Mouse (Mus musculus) cerebellum, adult 9-11 months (tissue): ENCODE data around the gene Dpf2.
"Not testable (repeated sequence)": the region's sequence is repeated elsewhere in the genome, so short reads cannot be mapped to it uniquely, and the experiment has no call there.

ENCODE experiments used
- DNase-seq: peaks from one replicate; pipeline ENCODE4 v3.0.0; 2022

The Dpf2 gene

GRCm38 (mm10) chr19:5891521-5892258 is 21.1 kb downstream of the Dpf2 start:
- DNase-seq: no peak

GRCm38 (mm10) chr19:5889211-5889610 is 23.6 kb downstream of the Dpf2 start:
- no peak for DNase-seq

DNA sequence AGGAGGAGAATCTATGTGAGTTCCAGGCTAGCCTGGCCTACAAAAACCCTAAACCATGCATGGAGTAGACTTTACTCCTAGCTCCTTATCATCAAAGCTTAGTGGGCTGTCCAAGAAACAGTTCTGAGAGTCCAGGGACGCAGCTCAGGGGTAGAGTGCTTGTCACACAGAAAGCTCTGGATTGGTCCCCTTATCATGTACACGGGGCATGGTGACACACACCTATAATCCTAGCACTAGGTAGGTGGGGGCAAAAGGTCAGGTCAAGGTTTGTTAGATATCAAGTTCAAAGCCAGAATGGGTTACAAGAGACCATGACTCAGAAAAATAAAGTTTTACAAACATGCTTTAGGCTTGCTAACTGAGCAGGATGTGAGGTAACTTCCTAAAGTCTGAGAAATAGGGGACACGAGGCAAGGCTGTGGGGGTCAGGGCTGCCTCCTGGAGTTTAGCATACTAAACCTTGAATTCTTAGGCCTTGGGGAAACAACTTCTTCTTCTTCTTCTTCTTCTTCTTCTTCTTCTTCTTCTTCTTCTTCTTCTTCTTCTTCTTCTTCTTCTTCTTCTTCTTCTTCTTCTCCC is 25.5 kb downstream of the Dpf2 start:
- no peak for DNase-seq

DNA sequence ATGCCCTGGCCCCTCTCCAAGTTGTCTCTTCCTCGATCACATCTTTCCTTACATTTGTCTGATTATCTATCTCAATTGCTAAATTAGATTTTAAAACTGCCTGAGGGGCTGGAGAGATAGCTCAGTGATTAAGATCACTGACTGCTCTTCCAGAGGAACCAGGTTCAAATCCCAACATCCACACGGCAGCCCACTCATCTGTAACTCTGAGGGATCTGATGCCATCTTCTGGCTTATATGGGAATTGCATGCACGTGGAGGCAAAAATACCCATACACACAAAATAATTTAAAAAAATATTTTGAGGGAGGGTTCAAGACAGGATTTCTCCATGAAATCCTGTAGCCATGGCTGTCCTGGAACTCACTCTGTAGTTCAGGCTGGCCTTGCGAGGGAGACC is 27.0 kb downstream of the Dpf2 start:
- DNase-seq: no peak

DNA sequence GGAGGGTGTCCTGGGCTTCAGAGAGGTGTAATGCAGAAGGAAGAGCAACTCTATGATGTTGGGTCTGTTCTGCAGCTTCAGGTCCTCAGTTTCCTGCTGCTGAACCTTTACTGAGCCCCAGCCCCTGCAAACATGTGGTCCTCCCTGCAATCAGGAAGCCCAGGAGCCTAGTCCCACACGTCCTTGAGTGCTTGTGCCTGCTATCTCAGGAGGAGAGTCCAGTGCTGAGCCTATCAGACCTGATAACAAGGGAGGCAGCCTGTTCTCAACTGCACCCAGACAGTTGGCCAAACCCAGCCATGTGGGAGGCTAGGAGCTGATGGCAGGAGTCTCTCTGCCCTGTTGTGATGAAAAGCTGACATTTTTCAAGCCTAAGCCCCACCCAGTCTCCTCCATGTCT is 28.9 kb downstream of the Dpf2 start:
- no peak for DNase-seq

GRCm38 (mm10) chr19:5882079-5882478 is 30.7 kb downstream of the Dpf2 start:
- not testable (repeated sequence) for DNase-seq

DNA sequence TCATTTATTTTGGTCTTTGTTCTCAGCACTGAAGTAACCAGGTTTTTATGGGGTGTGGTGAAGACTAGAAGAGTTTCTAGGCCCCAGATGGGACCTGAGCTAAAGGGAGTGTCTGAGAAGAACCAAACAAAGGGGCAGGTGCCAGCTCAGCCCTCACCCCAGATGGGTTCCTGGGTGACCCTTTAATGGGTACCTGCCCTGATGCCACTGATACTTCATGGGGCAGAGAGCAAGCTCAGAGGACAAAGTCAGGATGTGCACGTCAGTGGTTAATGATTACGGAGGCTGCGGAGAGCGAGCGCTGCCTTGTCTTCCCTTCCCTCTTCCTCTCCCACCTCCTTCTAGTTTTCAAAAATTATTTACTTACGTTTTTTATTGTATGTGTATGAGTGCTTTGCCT is 31.7 kb downstream of the Dpf2 start:
- DNase-seq: no peak

DNA sequence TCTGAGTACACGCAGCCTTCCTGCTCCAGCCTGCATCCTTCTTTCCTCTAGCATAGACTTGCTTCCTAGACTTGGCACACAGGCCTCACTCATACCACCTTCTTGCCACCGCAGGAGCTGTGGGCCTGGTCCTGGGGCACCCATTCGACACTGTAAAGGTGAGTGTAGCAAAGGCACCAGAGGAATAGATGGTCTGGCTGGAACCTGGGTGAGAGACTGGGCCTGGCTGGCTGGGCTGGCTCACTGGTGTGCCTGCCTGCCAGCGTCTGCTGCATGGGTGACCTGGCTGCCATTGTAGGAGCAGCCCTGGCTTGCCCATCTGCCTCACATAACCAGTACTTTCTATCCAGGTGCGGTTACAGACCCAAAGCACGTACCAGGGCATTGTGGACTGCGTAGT is 33.1 kb downstream of the Dpf2 start:
- no peak for DNase-seq

DNA sequence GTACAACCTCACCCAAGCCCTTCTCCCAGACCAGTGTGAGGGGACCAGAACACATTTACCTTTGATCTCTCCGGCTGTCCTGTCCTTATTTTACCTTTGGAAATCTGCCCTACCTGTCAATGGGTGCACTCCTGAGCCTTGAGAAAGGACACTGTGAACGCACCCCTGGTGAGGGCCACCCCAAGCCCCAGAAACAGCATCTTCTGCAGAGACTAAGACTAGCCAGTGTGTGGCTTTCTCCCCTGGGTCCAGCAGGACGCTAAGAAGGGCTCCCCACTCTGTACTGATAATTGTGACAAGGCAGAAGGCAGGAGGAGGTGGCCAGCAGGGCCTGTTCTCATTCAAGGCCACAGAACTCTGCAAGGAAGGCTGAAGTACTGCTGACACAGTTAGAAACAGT is 33.9 kb downstream of the Dpf2 start:
- no peak for DNase-seq

DNA sequence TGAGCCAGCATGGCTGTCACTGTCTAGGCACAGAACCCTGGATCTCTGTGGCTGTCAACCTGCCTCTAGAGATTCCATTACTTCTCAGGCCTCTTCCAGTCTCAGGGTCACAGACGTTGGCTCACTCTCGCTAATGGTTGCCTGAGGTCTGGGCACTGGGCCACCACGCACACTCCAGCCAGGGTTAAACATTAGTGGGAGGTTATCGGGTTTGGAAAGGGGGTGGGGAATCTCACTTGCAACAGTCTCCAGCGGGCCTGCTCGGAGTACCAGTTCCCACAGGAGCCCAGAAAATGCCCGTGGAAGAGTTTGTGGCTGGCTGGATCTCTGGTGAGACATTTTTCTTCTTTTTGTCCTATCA is 34.5 kb downstream of the Dpf2 start:
- no peak for DNase-seq

GRCm38 (mm10) chr19:5877618-5878361 is 35.0 kb downstream of the Dpf2 start, which contains the start of gene Slc25a45:
Gene Slc25a45 (plus strand): TSS chr19:5877808.
- DNase-seq: peak; percentile 76

DNA sequence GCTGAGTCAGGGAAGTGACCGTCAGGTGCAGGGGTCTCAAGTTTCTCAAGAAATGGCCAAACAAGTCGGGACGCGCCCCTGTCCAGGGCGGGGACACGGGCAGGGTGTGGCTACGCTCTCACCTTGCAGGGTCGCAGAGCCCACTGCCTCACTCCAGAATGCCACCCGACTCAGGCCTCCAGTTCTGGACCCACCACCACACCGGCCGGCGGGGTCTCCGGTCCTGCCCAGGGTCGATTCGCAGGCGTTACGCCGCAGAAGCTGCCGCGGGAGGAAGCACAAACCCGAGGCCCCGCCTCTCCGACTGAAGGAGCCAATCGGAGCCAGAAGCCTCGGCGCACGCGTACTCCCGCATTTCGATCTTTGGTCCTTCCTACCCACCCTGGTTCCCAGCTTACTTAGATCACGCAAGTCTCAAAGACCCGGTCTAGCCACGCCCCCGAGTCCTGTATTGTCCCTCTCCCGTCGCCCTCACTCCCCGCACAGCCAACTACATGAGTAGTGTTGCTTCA is 37.8 kb downstream of the Dpf2 start, which contains the start of gene Frmd8:
Gene Frmd8, minus strand, starts transcription at position 306 of the 512 bp plus-strand sequence.
- DNase-seq: peak; percentile 94

GRCm38 (mm10) chr19:5874391-5874968 is 38.3 kb downstream of the Dpf2 start:
- DNase-seq: no peak

DNA sequence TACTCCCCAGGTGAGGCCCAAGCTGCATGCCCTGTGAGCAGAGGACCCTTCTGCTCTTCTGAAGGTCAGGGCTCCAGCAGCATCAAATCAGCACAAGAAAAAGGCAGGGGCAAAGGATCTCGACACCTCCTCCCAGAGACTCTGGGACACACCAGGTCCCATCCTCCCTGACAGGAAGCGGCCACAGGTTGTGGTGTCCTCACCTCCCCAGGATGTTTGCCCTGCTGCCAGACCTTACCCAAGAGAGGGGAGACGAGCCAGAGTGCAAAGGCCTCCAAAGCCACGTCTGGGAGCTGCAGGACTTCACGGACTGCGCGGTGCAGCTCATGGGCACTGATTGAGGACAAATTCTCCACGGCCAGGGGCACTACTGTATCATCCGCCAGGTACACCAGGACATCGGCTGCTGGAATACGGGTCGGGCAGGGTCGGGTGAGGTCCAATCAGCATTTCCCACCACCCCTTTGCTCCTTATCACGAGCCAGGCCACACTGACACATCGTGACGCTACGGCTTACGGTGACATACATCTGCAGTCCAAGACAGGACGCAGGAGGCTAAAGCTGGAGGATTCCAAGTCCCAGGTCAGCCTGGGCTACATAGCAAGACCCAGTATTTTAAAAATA is 39.8 kb downstream of the Dpf2 start:
- no peak for DNase-seq

DNA sequence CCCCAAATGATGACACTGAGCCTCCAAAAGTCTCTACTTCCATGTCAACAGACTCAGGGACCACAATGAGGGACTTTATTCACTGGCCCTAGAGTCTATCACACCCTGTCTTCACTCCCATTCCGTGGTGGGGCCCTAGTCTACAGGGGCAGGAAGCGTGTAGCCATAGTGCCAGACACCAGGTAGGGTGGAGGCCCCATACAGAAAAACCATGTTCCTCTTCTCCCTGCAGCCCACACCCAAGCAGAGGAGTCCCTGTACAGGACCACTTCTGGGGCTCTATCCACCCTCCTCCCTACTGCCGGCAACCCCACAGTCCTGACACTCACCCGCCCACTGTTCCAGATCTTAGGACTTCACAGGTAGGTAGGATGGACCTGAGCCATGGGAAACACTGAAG is 40.3 kb downstream of the Dpf2 start:
- DNase-seq: no peak

GRCm38 (mm10) chr19:5871683-5872082 is 41.1 kb downstream of the Dpf2 start:
- no peak for DNase-seq

DNA sequence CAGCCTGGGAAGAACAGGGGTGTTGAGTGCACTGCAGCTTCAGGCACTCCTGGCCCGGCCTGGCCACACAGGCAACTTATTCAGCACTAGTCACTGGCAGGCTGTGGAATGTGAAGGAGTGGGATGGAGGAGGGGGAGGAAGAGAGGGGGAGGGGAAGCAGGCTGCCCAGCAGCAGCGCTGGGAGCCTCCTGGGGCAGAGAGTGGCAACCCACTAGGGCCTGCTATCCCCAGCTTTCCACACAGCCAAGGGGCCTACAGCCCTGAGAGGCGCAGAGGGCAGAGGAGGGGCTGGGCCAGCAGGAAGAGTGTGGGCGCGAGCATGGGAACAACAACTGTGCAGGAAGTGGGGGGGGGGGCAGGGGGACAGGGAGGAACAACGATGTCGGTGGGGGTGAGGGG is 41.5 kb downstream of the Dpf2 start:
- no peak for DNase-seq

DNA sequence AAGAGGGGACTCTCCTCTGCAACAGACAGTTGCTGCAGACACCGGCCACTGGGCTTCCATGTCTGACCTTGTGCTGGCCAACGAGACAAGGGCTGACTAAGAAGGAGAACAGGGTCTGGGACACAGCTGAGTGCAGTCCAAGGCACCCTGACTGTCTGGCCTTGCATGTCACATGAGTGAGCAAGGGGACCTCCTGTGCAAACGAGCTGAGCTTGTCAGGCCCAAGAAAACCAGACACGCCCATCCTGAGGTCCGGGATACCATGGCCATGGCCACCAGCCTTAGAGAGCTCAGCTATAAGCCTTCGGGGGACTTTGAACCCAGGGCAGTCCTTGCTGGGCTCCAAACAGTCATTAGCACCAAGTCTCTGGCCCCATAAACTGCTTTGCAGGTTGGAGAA is 44.7 kb downstream of the Dpf2 start:
- DNase-seq: no peak

- DNase-seq: no peak
These were observed 48.0 kb downstream of the Dpf2 start for GRCm38 (mm10) chr19:5864710-5865398.

DNA sequence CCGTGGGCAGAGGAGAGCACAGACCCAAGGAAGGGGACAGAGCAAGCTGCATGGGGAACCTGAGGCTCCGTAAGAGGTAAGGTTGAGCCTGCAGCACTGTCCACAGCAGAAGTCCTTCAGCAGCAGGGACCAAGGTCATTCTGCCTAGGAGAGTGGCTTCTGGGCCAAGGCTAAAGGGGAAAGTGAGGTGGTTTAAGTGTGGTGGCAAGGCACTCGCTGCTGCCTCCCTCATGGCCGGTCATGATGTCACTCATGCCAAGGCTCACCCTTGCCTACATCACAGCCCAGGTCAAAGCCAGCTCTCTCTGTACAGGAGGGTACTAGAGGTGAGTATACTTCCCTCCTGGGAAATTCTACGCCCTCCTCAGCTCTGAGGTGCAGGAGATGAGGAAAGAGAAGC is 49.0 kb downstream of the Dpf2 start:
- no peak for DNase-seq

DNA sequence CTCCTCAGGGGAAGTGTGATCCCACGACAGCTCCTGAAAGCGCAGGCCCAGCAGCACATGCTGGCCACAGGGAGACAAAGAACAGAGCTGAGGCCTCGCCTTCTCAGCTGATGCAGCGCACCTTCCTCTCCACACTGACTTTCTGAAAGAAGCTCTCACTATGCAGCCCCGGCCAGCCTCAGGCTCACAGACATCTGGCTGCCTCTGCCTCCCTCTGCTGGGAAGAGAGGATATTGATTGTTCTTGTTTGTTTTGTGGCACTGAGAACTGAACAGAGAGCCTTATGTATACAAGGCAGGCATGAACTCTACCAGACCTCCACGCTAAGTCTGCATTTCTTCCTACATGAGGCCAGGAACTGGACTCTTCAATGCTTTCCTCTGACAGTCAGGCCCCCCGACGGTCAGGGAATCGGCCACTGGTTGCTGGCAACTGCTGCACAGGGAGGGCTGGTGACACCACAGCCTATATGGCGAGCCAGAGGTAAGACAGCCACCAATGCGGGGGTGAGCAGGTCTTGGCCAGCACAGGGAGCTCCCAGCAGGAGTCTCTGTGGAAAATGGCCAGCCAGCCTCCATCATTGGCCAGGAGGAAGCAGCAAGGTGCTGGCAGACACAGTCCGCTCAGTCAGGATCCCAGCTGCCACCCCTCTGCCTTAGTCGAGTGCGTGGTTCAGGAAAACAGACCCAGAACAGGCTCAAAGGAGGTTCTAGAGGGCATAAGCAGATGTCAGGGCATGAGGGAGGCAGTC is 50.3 kb downstream of the Dpf2 start:
- no peak for DNase-seq

- DNase-seq: no peak
These were observed 56.2 kb downstream of the Dpf2 start for GRCm38 (mm10) chr19:5856604-5857003.
